Mouse (Mus musculus) myocyte (in vitro differentiated cells): ENCODE results near the gene Defb43. TPM values are rescaled to one million over a fixed set of nuclear protein-coding genes. Genes with fewer than 3 reads are reported as not detected.

Experiments
- H3K27me3 ChIP-seq: one replicate; pipeline ENCODE4 v1.6.1; 2011; ENCODE audit not compliant: control insufficient read depth, insufficient read depth, insufficient read length
- H3K36me3 ChIP-seq: one replicate; pipeline ENCODE4 v1.6.1; 2011; ENCODE audit not compliant: control insufficient read depth, insufficient read depth
- H3K4me2 ChIP-seq: one replicate; pipeline ENCODE4 v1.6.1; 2011; ENCODE audit warnings: low read depth, control low read depth
- H3K4me3 ChIP-seq: one replicate; pipeline ENCODE4 v1.5.1; 2011; ENCODE audit warnings: mild to moderate bottlenecking, control low read depth, moderate library complexity
- H3K79me2 ChIP-seq: one replicate; pipeline ENCODE4 v1.6.1; 2011; ENCODE audit not compliant: control insufficient read depth, insufficient read depth
- H3ac ChIP-seq: one replicate; pipeline ENCODE4 v1.6.1; 2011; ENCODE audit not compliant: control insufficient read depth, insufficient read length
- CEBPB ChIP-seq: IDR thresholded peaks from 2 replicates; pipeline ENCODE4 v1.6.1; 2011; ENCODE audit warnings: mild to moderate bottlenecking, moderate library complexity; ENCODE audit not compliant: poor library complexity, insufficient read depth, severe bottlenecking
- E2F4 ChIP-seq: IDR thresholded peaks from one replicate; pipeline ENCODE4 v1.6.1; 2011; ENCODE audit warnings: mild to moderate bottlenecking, control low read depth, moderate library complexity; ENCODE audit not compliant: insufficient read depth
- MAX ChIP-seq: IDR thresholded peaks from one replicate; pipeline ENCODE4 v1.6.1; 2011; ENCODE audit warnings: low read depth, mild to moderate bottlenecking, control low read depth
- MYOD1 ChIP-seq, 3 experiments: IDR thresholded peaks; one replicate each; pipeline ENCODE4 v1.6.1; 2011; ENCODE audit warnings: control low read depth in 2 of 3, low read depth in 2 of 3, mild to moderate bottlenecking in 2 of 3, moderate library complexity in 1 of 3; ENCODE audit not compliant: insufficient read length in 2 of 3, control insufficient read depth in 1 of 3
- MYOG ChIP-seq, 3 experiments: IDR thresholded peaks; one replicate each; pipeline ENCODE4 v1.6.1; 2011; ENCODE audit warnings: control low read depth in 2 of 3, low read depth in 2 of 3, mild to moderate bottlenecking in 2 of 3; ENCODE audit not compliant: insufficient read length in 2 of 3, control insufficient read depth in 1 of 3, insufficient read depth in 1 of 3
- POLR2A ChIP-seq: IDR thresholded peaks from one replicate; pipeline ENCODE4 v1.6.1; 2011; ENCODE audit warnings: low read depth, mild to moderate bottlenecking, control low read depth, moderate library complexity; ENCODE audit not compliant: insufficient read length
- POLR2AphosphoS2 ChIP-seq: IDR thresholded peaks from one replicate; pipeline ENCODE4 v1.6.1; 2011; ENCODE audit warnings: low read depth, control low read depth; ENCODE audit not compliant: insufficient read length
- REST ChIP-seq: IDR thresholded peaks from one replicate; pipeline ENCODE4 v1.6.1; 2011; ENCODE audit warnings: mild to moderate bottlenecking, control low read depth, moderate library complexity; ENCODE audit not compliant: insufficient read depth, insufficient read length
- SRF ChIP-seq: IDR thresholded peaks from one replicate; pipeline ENCODE4 v1.6.1; 2011; ENCODE audit warnings: low read depth; ENCODE audit not compliant: control insufficient read depth, insufficient read length
- TCF12 ChIP-seq: IDR thresholded peaks from one replicate; pipeline ENCODE4 v1.6.1; 2011; ENCODE audit warnings: mild to moderate bottlenecking, control low read depth; ENCODE audit not compliant: poor library complexity, insufficient read depth, severe bottlenecking
- TCF3 ChIP-seq: IDR thresholded peaks from one replicate; pipeline ENCODE4 v1.6.1; 2011; ENCODE audit warnings: low read depth, control low read depth; ENCODE audit not compliant: insufficient read length
- USF1 ChIP-seq: IDR thresholded peaks from one replicate; pipeline ENCODE4 v1.6.1; 2011; ENCODE audit warnings: low read depth, mild to moderate bottlenecking, control low read depth, moderate library complexity
- polyA plus RNA-seq: library from polyadenylated mRNA; unstranded; fragments of >200 nt; fragmentation: generic; extraction: Trizol; gene quantifications from one replicate; pipeline ENCODE4 v1.2.1, GENCODE M21; 2012; ENCODE audit warnings: missing spikeins

The Defb43 gene
- polyA plus RNA-seq, 1 experiment: not detected

- Histone ChIP-seq H3K36me3 (no peaks in the 10 kb centered on the region), H3ac (no peak overlapping the region), H3K4me2 (no peak overlapping the region), H3K4me3 (no peak overlapping the region), H3K79me2 (no peaks in the 10 kb centered on the region), H3K27me3 (no peaks in the 10 kb centered on the region)
- TF ChIP-seq TCF12 (no peak), USF1 (no peak), E2F4 (no peak), MYOG (IDR thresholded peaks at IDR 0.05; ENCODE audit: control insufficient read depth in 1 of 3, insufficient read depth in 1 of 3, insufficient read length in 2 of 3, low read depth in 2 of 3) (no peak)
These were observed 12.6 kb upstream of the Defb43 start for GRCm38 (mm10) chr14:62998977-62999376.

GRCm38 (mm10) chr14:63002588-63002987 lies 9.0 kb upstream of the Defb43 start:
- Histone ChIP-seq H3ac (no peak overlapping the region), H3K27me3 (no peaks in the 10 kb centered on the region), H3K79me2 (no peaks in the 10 kb centered on the region), H3K36me3 (no peaks in the 10 kb centered on the region), H3K4me2 (no peak overlapping the region), H3K4me3 (no peak overlapping the region)
- TF ChIP-seq USF1 (no peak), REST (no peak)

GRCm38 (mm10) chr14:63013082-63013481 lies 1.5 kb downstream of the Defb43 start:
- Histone ChIP-seq H3ac (no peak overlapping the region), H3K79me2 (no peaks in the 10 kb centered on the region), H3K4me3 (no peak overlapping the region), H3K36me3 (no peaks in the 10 kb centered on the region), H3K4me2 (no peak overlapping the region), H3K27me3 (no peaks in the 10 kb centered on the region)
- TF ChIP-seq CEBPB: peak; percentile 83
- TF ChIP-seq TCF3: no peak

GRCm38 (mm10) chr14:63014667-63015066 lies 3.1 kb downstream of the Defb43 start:
- no peaks in the 10 kb centered on the region for H3K79me2 ChIP-seq

GRCm38 (mm10) chr14:63020524-63021156 lies 9.1 kb downstream of the Defb43 start:
- Histone ChIP-seq H3ac (no peak overlapping the region), H3K79me2 (no peaks in the 10 kb centered on the region), H3K36me3 (no peaks in the 10 kb centered on the region), H3K4me2 (peak overlapping the region; percentile 87), H3K27me3 (no peaks in the 10 kb centered on the region), H3K4me3 (no peak overlapping the region)
- TF ChIP-seq MYOD1 (IDR thresholded peaks at IDR 0.05; ENCODE audit: control insufficient read depth in 1 of 3, insufficient read length in 2 of 3, low read depth in 2 of 3) (no peak), POLR2AphosphoS2 (no peak), TCF12 (no peak), POLR2A (peak; percentile 16), USF1 (no peak), MAX (no peak), MYOG (IDR thresholded peaks at IDR 0.05; ENCODE audit: control insufficient read depth in 1 of 3, insufficient read depth in 1 of 3, insufficient read length in 2 of 3, low read depth in 2 of 3) (no peak), SRF (no peak), CEBPB (peak; percentile 87), TCF3 (no peak)

More at GRCm38 (mm10) chr14:63014667-63015066, 3.1 kb downstream of the Defb43 start:
- TF ChIP-seq POLR2AphosphoS2 (no peak), MYOG (IDR thresholded peaks at IDR 0.05; ENCODE audit: control insufficient read depth in 1 of 3, insufficient read depth in 1 of 3, insufficient read length in 2 of 3, low read depth in 2 of 3) (no peak), REST (no peak)
- Histone ChIP-seq H3K4me3 (no peak overlapping the region), H3K4me2 (peak overlapping the region; percentile 63), H3ac (no peak overlapping the region), H3K27me3 (no peaks in the 10 kb centered on the region), H3K36me3 (no peaks in the 10 kb centered on the region)

GRCm38 (mm10) chr14:63046691-63047090 lies 35.1 kb downstream of the Defb43 start, which contains the start of gene Defb42:
Gene Defb42, plus strand, starts transcription at chr14:63046991.
- TF ChIP-seq MYOG (IDR thresholded peaks at IDR 0.05; ENCODE audit: control insufficient read depth in 1 of 3, insufficient read depth in 1 of 3, insufficient read length in 2 of 3, low read depth in 2 of 3): no peak
- H3ac ChIP-seq: no peak within 1 kb of the TSS
- H3K36me3 ChIP-seq: no peaks in the 10 kb centered on the region
- no peaks in the 10 kb centered on the region for H3K79me2 ChIP-seq
- H3K4me3 ChIP-seq: no peak within 1 kb of the TSS
- no peak within 1 kb of the TSS for H3K4me2 ChIP-seq
- no peaks in the 10 kb centered on the region for H3K27me3 ChIP-seq
